Mouse (Mus musculus) ES-E14 (cell line): ENCODE results near the gene Slc2a6. TPM values are rescaled to one million over a fixed set of nuclear protein-coding genes. Genes with fewer than 3 reads are reported as not detected.

Experiments used
- DNase-seq: peaks from one replicate; pipeline ENCODE4 v3.0.0-alpha.2; 2013; ENCODE audit warnings: low read depth, low spot score
- H3K27ac ChIP-seq: 2 replicates; pipeline ENCODE4 v1.5.1; 2012; ENCODE audit warnings: low read depth, mild to moderate bottlenecking, low read length, moderate library complexity, mixed read lengths; ENCODE audit not compliant: poor library complexity, insufficient read depth, severe bottlenecking
- H3K36me3 ChIP-seq: 2 replicates; pipeline ENCODE4 v1.6.1; 2012; ENCODE audit warnings: mild to moderate bottlenecking, low read length, moderate library complexity, mixed read lengths; ENCODE audit not compliant: control insufficient read depth, poor library complexity, insufficient read depth, severe bottlenecking
- H3K4me1 ChIP-seq, 2 experiments: fragments of 150-350 bp in 1 of 2; sonication (generic) in 1 of 2; 2 replicates each; pipeline ENCODE4 v1.6.1; 2012; ENCODE audit warnings: low read length in 2 of 2, mild to moderate bottlenecking in 1 of 2, mixed read lengths in 1 of 2; ENCODE audit not compliant: control insufficient read depth in 2 of 2, insufficient read depth in 2 of 2, poor library complexity in 1 of 2
- H3K4me3 ChIP-seq, 2 experiments: fragments of 150-350 bp in 1 of 2; sonication (generic) in 1 of 2; 2 replicates each; pipeline ENCODE4 v1.5.1; 2012; ENCODE audit warnings: low read length in 2 of 2, low read depth in 1 of 2, mild to moderate bottlenecking in 1 of 2, mixed read lengths in 1 of 2; ENCODE audit not compliant: insufficient read depth in 1 of 2, poor library complexity in 1 of 2, severe bottlenecking in 1 of 2
- H3K9ac ChIP-seq: 2 replicates; pipeline ENCODE4 v1.6.1; 2012; ENCODE audit warnings: low read depth, mild to moderate bottlenecking, low read length, mixed read lengths; ENCODE audit not compliant: poor library complexity, insufficient read depth, severe bottlenecking
- H3K9me3 ChIP-seq: fragments of 150-350 bp; sonication (generic); 2 replicates; pipeline ENCODE4 v1.6.1; 2012; ENCODE audit warnings: low read depth, mild to moderate bottlenecking, low read length; ENCODE audit not compliant: control insufficient read depth, insufficient read depth
- CHD2 ChIP-seq: IDR thresholded peaks from 2 replicates; pipeline ENCODE4 v1.6.1; 2014; ENCODE audit warnings: mild to moderate bottlenecking, low read depth, low read length, inconsistent platforms
- HCFC1 ChIP-seq: IDR thresholded peaks from 2 replicates; pipeline ENCODE4 v1.6.1; 2012; ENCODE audit warnings: low read length, inconsistent platforms, borderline replicate concordance; ENCODE audit not compliant: insufficient read depth
- MAFK ChIP-seq: IDR thresholded peaks from 2 replicates; pipeline ENCODE4 v1.6.1; 2014; ENCODE audit warnings: mild to moderate bottlenecking, low read depth, low read length, inconsistent platforms; ENCODE audit not compliant: insufficient read depth
- ZC3H11A ChIP-seq: IDR thresholded peaks from 2 replicates; pipeline ENCODE4 v1.6.1; 2012; ENCODE audit warnings: low read depth, mild to moderate bottlenecking, inconsistent platforms, low read length, borderline replicate concordance
- ZNF384 ChIP-seq: IDR thresholded peaks from 2 replicates; pipeline ENCODE4 v1.6.1; 2012; ENCODE audit warnings: low read depth, low read length, inconsistent platforms
- in situ Hi-C, 2 experiments: fragments of 600-800 bp; cut with MboI; formaldehyde crosslinking; loops; one replicate each; pipeline ENCODE4 v1.15.1; 2025; ENCODE audit warnings: low sequenced_read_pairs in 2 of 2, inconsistent platforms in 1 of 2; ENCODE audit not compliant: unreplicated experiment in 2 of 2
- total RNA-seq: library from RNA; depleted of rRNA; stranded (reverse); fragments of 300-350 nt; gene quantifications from 2 replicates; pipeline ENCODE4 v1.2.3, GENCODE M21; 2012

Slc2a6 gene
- total RNA-seq, 1 experiment = 1.2 TPM

DNA sequence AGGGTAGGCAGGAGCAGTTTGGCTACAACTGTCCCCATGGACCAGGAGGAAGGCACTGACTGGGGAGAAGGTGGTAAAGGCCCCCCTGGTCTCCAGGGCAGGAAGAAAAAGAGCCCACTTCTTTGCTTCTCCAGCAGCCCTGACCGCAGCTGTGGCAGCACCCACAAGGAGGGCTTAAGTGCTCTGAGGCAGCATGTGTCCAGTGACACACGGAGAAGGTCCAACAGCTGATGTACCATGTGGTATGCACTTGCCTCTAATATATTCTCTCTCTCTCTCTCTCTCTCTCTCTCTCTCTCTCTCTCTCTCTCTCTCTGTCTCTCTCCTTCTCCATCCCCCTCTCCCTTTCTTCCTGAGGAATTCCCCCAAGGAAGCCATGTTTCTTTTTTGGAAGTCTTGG lies 44.2 kb upstream of the Slc2a6 start, which contains the start of gene Mymk:
TSS of gene Mymk (minus strand) at position 202 of the 400 bp plus-strand sequence.
- Histone ChIP-seq H3K9me3 (no peaks in the 10 kb centered on the region), H3K4me1 (no peaks in the 10 kb centered on the region), H3K36me3 (no peaks in the 10 kb centered on the region), H3K9ac (no peak within 1 kb of the TSS), H3K4me3 (no peak within 1 kb of the TSS), H3K27ac (no peak within 1 kb of the TSS)
- TF ChIP-seq MAFK = no peak
- TF ChIP-seq ZNF384 = no peak
- TF ChIP-seq ZC3H11A = no peak
- no peak for TF ChIP-seq CHD2
- no peak for TF ChIP-seq HCFC1
- in situ Hi-C loops = no loop called here
- no peak for DNase-seq

DNA sequence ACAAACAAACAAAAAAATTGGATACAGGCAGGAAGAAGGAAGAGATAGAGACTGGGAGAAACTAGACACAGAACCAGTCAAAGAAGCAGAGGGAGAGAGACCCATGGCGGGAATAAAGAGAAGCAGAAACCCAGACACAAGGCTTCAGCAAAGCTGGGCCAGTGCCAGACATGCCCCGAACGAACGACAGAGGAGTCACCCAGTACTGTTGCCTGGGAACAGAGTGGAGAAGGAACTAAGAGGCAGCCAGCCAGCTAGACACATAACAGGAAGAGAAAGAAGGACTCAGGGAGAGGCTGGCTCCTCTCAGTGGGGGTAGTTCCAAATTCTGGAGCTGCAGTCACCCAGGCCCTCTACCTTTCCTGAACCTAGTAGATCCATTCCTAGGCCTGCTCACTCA lies 43.3 kb upstream of the Slc2a6 start:
- H3K4me1 ChIP-seq = no peaks in the 10 kb centered on the region
- no peaks in the 10 kb centered on the region for H3K36me3 ChIP-seq
- no peak overlapping the region for H3K27ac ChIP-seq
- no peak for DNase-seq
- H3K9ac ChIP-seq = no peak overlapping the region
- H3K4me3 ChIP-seq = no peak overlapping the region
- H3K9me3 ChIP-seq = no peaks in the 10 kb centered on the region
- in situ Hi-C loops = no loop called here
- TF ChIP-seq ZNF384 (no peak), CHD2 (no peak), ZC3H11A (no peak), HCFC1 (no peak), MAFK (no peak)

DNA sequence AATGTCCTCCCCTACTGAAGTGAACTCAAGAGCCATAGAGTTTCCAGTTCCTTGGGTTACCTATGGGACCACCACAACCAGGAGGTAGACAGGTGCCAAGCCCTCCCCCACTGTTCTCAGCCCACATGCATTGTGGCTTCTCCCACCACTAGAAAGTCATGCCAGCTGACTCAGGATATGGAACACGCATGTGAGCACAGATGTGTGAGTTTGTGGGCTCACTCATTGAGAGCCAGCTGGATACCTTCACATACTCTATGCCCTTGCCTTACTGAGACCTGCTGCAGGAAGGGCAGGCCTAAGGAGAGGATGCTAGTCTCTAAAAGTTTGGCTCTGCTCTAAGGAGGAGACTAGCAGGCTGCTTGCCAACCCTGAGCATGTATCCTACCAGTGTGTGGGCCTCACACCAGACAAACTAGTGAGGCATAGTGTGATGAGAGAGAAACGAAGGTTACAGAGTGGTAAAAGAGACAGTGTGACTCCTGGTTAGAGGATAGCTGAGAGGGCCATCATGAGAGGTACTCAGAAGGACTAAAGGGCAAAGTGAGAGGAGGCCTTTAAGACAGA lies 42.5 kb upstream of the Slc2a6 start:
- DNase-seq = no peak
- no peak for TF ChIP-seq HCFC1
- TF ChIP-seq ZNF384 = no peak
- no peak for TF ChIP-seq CHD2
- TF ChIP-seq MAFK = no peak
- no peak for TF ChIP-seq ZC3H11A
- H3K36me3 ChIP-seq = no peaks in the 10 kb centered on the region
- no peaks in the 10 kb centered on the region for H3K4me1 ChIP-seq
- H3K27ac ChIP-seq = no peak overlapping the region
- no peak overlapping the region for H3K9ac ChIP-seq
- in situ Hi-C loops = no loop called here
- no peaks in the 10 kb centered on the region for H3K9me3 ChIP-seq
- no peak overlapping the region for H3K4me3 ChIP-seq

DNA sequence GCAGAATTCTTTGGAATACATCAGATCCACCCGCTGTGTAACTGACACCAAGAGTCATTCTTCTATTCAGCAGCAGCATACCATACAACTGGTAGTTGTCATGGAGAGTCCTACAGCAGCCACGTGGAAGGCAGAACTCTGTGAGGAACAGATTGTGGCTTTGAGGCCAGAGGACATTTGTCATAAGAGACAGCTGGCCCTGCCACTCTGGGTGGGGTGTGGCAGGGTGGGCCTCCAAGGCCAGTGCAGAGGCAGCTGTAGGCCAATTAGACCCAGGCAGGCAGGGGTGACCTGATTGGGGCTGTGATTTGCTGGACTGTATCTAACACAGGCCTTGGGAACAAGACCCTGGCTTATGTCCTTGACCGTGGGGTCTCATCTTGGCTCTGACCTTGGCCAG lies 41.8 kb upstream of the Slc2a6 start:
- Histone ChIP-seq H3K9ac (no peak overlapping the region), H3K4me1 (no peaks in the 10 kb centered on the region), H3K27ac (no peak overlapping the region), H3K36me3 (no peaks in the 10 kb centered on the region), H3K9me3 (no peaks in the 10 kb centered on the region), H3K4me3 (no peak overlapping the region)
- TF ChIP-seq HCFC1 (no peak), ZC3H11A (no peak), ZNF384 (no peak), MAFK (no peak), CHD2 (no peak)
- in situ Hi-C loops = no loop called here
- DNase-seq = no peak

- Histone ChIP-seq H3K9ac (no peak overlapping the region), H3K36me3 (no peaks in the 10 kb centered on the region), H3K9me3 (no peaks in the 10 kb centered on the region), H3K4me1 (no peaks in the 10 kb centered on the region), H3K4me3 (no peak overlapping the region), H3K27ac (no peak overlapping the region)
- in situ Hi-C loops = no loop called here
- no peak for DNase-seq
- TF ChIP-seq MAFK = no peak
- TF ChIP-seq HCFC1 = no peak
- no peak for TF ChIP-seq ZC3H11A
- no peak for TF ChIP-seq CHD2
- no peak for TF ChIP-seq ZNF384
Observed at GRCm38 (mm10) chr2:27067996-27068395, 40.2 kb upstream of the Slc2a6 start.
